Mouse (Mus musculus): ENCODE results near the gene Kif5a.

DNA sequence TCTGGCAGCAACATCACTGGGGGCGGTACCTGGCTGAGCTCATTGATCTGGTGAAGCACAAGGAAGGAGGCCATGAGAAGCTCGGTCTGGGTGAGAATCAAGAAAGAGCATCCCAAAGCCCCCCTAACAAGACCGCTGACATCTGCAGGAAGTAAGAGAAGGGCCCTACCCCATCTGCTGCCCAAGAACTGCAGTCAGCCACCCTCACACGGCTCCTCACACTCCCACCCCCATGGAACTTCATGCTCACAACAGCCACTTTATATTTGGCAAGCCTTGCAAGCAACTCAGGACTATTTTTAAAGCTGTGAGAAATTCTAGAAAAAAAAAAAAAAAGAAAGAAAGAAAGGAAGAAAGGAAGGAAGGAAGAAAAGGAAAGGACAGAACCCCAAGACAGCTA is 54.2 kb downstream of the Kif5a start:
- TF ChIP-seq EP300 (IDR thresholded peaks at IDR 0.05; ENCODE audit: low read depth) = no peak
- no peak for TF ChIP-seq CTCF (IDR thresholded peaks at IDR 0.05; ENCODE audit: low read depth)

All from liver, embryonic 14.5 days (tissue).